ENCODE assay signal across 8 mouse cellular contexts in the genomic region with DNA sequence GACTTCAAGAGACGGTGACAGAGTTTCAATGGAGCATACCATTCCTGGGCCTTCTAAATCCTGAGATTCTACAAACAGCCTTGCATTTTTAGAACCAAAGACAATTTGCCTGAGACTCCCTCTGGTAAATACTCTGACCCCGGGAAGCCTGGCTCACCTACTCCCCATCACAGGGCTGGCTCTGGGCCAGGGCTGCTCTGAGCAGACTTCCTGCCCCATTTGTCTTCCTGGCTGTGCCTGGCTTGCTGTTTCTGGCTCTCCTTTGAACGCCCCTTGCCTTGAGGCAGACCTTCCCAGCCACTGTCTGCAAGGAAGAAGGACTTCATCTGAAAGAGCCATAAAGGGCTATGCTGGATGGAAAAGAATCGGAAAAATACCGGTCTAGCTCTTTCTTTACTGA.
DNase-seq lines count a peak whose midpoint lies in the region; ATAC-seq and TF ChIP-seq lines count a peak whose summit lies in the region.

No protein-coding gene starts in this region.

- no peak overlapping the region for H3K4me3 ChIP-seq in thymus, adult 2 months (ENCODE audit: control insufficient read depth, insufficient read depth, low read length)
- H3K4me3 ChIP-seq in stomach, postnatal 0 days (ENCODE audit: low read depth, low read length) = no peak overlapping the region

- no peak overlapping the region for H3K9ac ChIP-seq in stomach, postnatal 0 days (ENCODE audit: low read length)

- H3K27ac ChIP-seq in thymus, adult 2 months (ENCODE audit: control insufficient read depth, insufficient read depth, low read length) = no peak overlapping the region
- no peak overlapping the region for H3K27ac ChIP-seq in stomach, postnatal 0 days (replicated peaks)

- H3K4me2 ChIP-seq in stomach, postnatal 0 days (replicated peaks; ENCODE audit: low read depth) = no peak overlapping the region

- H3K27me3 ChIP-seq in thymus, adult 2 months (ENCODE audit: control insufficient read depth, insufficient read depth, low read length) = no peaks in the 10 kb centered on the region
- no peaks in the 10 kb centered on the region for H3K27me3 ChIP-seq in stomach, postnatal 0 days (ENCODE audit: control insufficient read depth, insufficient read depth, low read length)

- peaks cover 18% of the 10 kb centered on the region for H3K36me3 ChIP-seq in thymus, adult 2 months (ENCODE audit: control insufficient read depth, insufficient read depth, low read length)
- H3K36me3 ChIP-seq in stomach, postnatal 0 days (ENCODE audit: control insufficient read depth, insufficient read depth, low read length) = peaks cover 25% of the 10 kb centered on the region

- DNase-seq in cerebellum, postnatal 10 days = peak; percentile 48 to 70
- DNase-seq in cerebellum, postnatal 4 days (ENCODE audit: low spot score in 2 of 2) = no peak
- peak; percentile 43 for DNase-seq in thymus, adult 2 months
- DNase-seq in thymus, postnatal 4 days = no peak
- DNase-seq in kidney, postnatal 25 days = peak; percentile 89 to 92
- peak; percentile 25 for DNase-seq in stomach, postnatal 0 days (ENCODE audit: low spot score)
- DNase-seq in right cerebral cortex, postnatal 36 days (ENCODE audit: low spot score in 2 of 2) = no peak
- no peak for DNase-seq in left cerebral cortex, adult 9 months (ENCODE audit: low spot score in 2 of 2)

- no peaks in the 10 kb centered on the region for H3K9me3 ChIP-seq in stomach, postnatal 0 days (ENCODE audit: control insufficient read depth, low read length)

- TF ChIP-seq POLR2A in thymus, adult 2 months (IDR thresholded peaks at IDR 0.05; ENCODE audit: control insufficient read depth, extremely low read depth, insufficient read depth, low read length, poor library complexity) = no peak

- TF ChIP-seq EP300 in stomach, postnatal 0 days (optimal IDR thresholded peaks at IDR 0.05) = no peak

- 49% methylated on average over 5 of the region's 5 CpGs for whole genome bisulfite sequencing in thymus, adult 2 months
- 39% methylated on average over 5 of the region's 5 CpGs for WGBS in stomach, postnatal 0 days

- ATAC-seq in stomach, postnatal 0 days (ENCODE audit: low FRiP score, low TSS enrichment) = no peak

- TF ChIP-seq CTCF in thymus, adult 2 months (IDR thresholded peaks at IDR 0.05; ENCODE audit: borderline replicate concordance, control insufficient read depth, extremely low read depth, insufficient read depth, low read length, poor library complexity) = no peak
- no peak for TF ChIP-seq CTCF in stomach, postnatal 0 days (IDR thresholded peaks at IDR 0.05; ENCODE audit: low read depth)

- H3K4me1 ChIP-seq in thymus, adult 2 months (replicated peaks; ENCODE audit: control insufficient read depth, insufficient read depth, low read length) = peaks cover 19% of the 10 kb centered on the region
- H3K4me1 ChIP-seq in stomach, postnatal 0 days (replicated peaks; ENCODE audit: control insufficient read depth, insufficient read depth) = no peaks in the 10 kb centered on the region

Comparison
In these comparisons a context has a peak if more than half of its experiments do, and no peak if none do; other contexts are left out.
1. DNase-seq: peak in cerebellum, postnatal 10 days (2 of 2), thymus, adult 2 months (single experiment), kidney, postnatal 25 days (2 of 2) and stomach, postnatal 0 days (single experiment); none in cerebellum, postnatal 4 days (0 of 2), thymus, postnatal 4 days (single experiment), right cerebral cortex, postnatal 36 days (0 of 2) and left cerebral cortex, adult 9 months (0 of 2).